Mouse (Mus musculus) limb, embryonic 13.5 days (tissue): ENCODE data around the gene Plcb1. TPM values are rescaled to one million over a fixed set of nuclear protein-coding genes. Genes with fewer than 3 reads are reported as not detected.

ENCODE experiments used
- ATAC-seq: fragments of 200-750 bp; cut with Nextera tagmentation; 2 replicates; pipeline ENCODE4 v1.8.0; 2017; ENCODE audit warnings: low read depth, moderate number of reproducible peaks, moderate TSS enrichment; ENCODE audit not compliant: low FRiP score
- H3K27ac ChIP-seq: fragments of 300-500 bp; sonication (generic); 2 replicates; pipeline ENCODE4 v1.5.1; 2015; ENCODE audit warnings: inconsistent platforms, mild to moderate bottlenecking, moderate library complexity
- H3K27me3 ChIP-seq: fragments of 300-500 bp; sonication (generic); 2 replicates; pipeline ENCODE4 v1.6.1; 2015; ENCODE audit warnings: mild to moderate bottlenecking, inconsistent platforms
- H3K36me3 ChIP-seq: fragments of 300-500 bp; sonication (generic); 2 replicates; pipeline ENCODE4 v1.6.1; 2015; ENCODE audit warnings: inconsistent platforms, mild to moderate bottlenecking, moderate library complexity
- H3K4me1 ChIP-seq: fragments of 300-500 bp; sonication (generic); 2 replicates; pipeline ENCODE4 v1.6.1; 2015; ENCODE audit warnings: inconsistent platforms
- H3K4me2 ChIP-seq: fragments of 300-500 bp; sonication (generic); replicated peaks from 2 replicates; pipeline ENCODE4 v1.6.1; 2015; ENCODE audit warnings: inconsistent platforms, mild to moderate bottlenecking, moderate library complexity
- H3K4me3 ChIP-seq: fragments of 300-500 bp; sonication (generic); 2 replicates; pipeline ENCODE4 v1.5.1; 2015; ENCODE audit warnings: moderate library complexity, mild to moderate bottlenecking, inconsistent platforms
- H3K9ac ChIP-seq: fragments of 300-500 bp; sonication (generic); 2 replicates; pipeline ENCODE4 v1.6.1; 2015; ENCODE audit warnings: mild to moderate bottlenecking, inconsistent platforms
- H3K9me3 ChIP-seq: fragments of 300-500 bp; sonication (generic); 2 replicates; pipeline ENCODE4 v1.6.1; 2016; ENCODE audit warnings: inconsistent platforms
- WGBS: fragments of 180-500 bp; shearing (Covaris S2); methylation state at CpG from one replicate; pipeline ENCODE4 v1.1.7; 2015; 5-methylcytosine and 5-hydroxymethylcytosine counted together
- polyA plus RNA-seq: library from polyadenylated mRNA; unstranded; fragments of >200 nt; fragmentation: Nextera tagmentation; extraction: Ambion mirVana; gene quantifications from 2 replicates; pipeline ENCODE4 v1.2.1, GENCODE M21; 2015

Plcb1 gene
- polyA plus RNA-seq, 1 experiment from 2014 or later, result 15.5 TPM

DNA sequence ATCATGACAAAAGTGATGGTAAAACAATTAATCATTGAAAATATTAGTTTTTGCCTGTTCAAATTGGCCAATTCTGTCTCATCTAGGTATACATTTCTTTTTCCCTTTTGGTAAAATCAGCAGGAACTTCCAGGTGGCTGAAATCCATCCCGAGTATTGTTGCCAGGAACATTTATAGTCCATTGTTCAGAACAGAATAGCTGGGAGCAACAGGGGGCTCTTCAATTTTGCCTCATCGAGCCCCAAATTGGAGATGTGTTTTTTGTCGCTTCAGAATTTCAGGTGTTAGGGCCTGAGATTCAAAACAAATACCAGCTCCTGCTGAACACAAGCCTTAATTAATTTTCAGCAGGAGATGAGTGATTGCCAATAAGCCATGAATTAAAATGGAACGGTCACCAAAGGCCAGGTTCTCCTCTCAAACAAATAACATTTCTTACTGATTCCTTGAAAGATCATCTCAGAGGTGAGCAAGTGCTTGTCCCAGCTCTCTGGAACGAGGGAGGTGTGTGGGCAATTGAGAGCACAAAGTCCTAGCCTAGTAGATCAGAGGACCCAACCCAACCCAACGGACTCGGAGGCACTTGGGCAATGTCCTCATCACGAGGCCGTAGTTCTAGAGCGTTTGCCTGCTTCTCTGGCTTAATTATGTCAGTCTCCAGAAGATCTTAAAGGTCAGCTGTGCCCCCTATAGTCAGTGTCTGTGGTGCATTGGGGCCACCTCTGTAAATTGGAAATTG is 136.9 kb downstream of the Plcb1 start:
- H3K27ac ChIP-seq, result no peak overlapping the region
- H3K4me2 ChIP-seq, result no peak overlapping the region
- H3K9me3 ChIP-seq, result no peaks in the 10 kb centered on the region
- H3K4me1 ChIP-seq, result 0 out of 2 replicates have a peak, but pooled peaks cover 5% of the 10 kb centered on the region
- H3K9ac ChIP-seq, result no peak overlapping the region
- ATAC-seq, result no peak
- WGBS, result 82% methylated on average over 10 of the region's 10 CpGs
- no peak overlapping the region for H3K4me3 ChIP-seq
- H3K27me3 ChIP-seq, result no peaks in the 10 kb centered on the region
- no peaks in the 10 kb centered on the region for H3K36me3 ChIP-seq

DNA sequence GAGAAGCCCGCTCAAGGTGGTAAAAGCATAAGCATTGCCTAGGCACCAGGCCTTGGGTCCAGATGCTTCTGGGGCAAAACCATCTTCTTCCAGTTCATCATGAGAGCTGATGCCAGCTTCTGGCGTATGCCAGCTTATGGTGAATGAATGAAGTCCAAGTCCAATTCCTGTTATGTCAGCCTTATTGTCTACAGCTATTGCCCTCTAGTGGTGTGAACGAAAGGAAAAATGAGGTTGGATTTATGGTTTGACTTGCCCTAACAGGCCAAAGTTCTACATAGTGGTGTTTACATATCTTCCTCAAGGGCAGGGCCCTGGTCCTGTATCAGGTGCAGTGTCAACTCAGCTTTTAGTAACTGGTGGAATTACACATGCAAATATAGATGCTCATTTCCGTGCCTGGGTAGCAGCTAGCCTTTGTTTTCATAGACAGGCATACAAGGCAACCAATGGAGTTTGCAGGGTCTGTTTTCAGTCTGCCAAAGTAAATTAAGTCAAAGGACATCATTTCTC is 138.3 kb downstream of the Plcb1 start:
- H3K9me3 ChIP-seq, result no peaks in the 10 kb centered on the region
- WGBS, result 93% methylated on average over 4 of the region's 4 CpGs
- no peak overlapping the region for H3K9ac ChIP-seq
- H3K4me2 ChIP-seq, result no peak overlapping the region
- ATAC-seq, result no peak
- H3K27ac ChIP-seq, result no peak overlapping the region
- 0 out of 2 replicates have a peak, but pooled peaks cover 5% of the 10 kb centered on the region for H3K4me1 ChIP-seq
- no peaks in the 10 kb centered on the region for H3K36me3 ChIP-seq
- no peak overlapping the region for H3K4me3 ChIP-seq
- H3K27me3 ChIP-seq, result no peaks in the 10 kb centered on the region

DNA sequence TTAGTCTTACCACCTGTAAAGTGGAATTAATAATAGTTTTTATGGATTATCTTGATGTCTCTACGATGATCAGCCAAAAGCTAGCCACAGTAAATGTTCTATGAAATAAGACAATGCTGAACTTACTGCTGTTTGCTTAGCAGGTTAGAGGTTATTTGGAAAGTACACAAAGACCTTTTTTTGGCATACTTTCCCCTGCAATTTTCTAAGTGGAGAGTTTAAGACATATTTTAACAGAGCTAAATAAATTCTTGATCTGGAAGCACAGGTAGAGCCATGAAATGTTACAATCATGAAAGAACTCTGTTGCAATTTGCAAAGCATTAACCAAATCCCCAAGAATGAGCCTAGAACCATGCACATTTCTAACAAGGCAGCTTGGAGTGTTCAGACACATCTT is 140.4 kb downstream of the Plcb1 start:
- no peaks in the 10 kb centered on the region for H3K36me3 ChIP-seq
- no peak for ATAC-seq
- H3K9me3 ChIP-seq, result no peaks in the 10 kb centered on the region
- no peak overlapping the region for H3K4me2 ChIP-seq
- H3K4me1 ChIP-seq, result 0 out of 2 replicates have a peak, but pooled peaks cover 5% of the 10 kb centered on the region
- no peak overlapping the region for H3K27ac ChIP-seq
- H3K9ac ChIP-seq, result no peak overlapping the region
- 72% methylated on average over 1 of the region's 1 CpGs for WGBS
- H3K27me3 ChIP-seq, result no peaks in the 10 kb centered on the region
- H3K4me3 ChIP-seq, result no peak overlapping the region

DNA sequence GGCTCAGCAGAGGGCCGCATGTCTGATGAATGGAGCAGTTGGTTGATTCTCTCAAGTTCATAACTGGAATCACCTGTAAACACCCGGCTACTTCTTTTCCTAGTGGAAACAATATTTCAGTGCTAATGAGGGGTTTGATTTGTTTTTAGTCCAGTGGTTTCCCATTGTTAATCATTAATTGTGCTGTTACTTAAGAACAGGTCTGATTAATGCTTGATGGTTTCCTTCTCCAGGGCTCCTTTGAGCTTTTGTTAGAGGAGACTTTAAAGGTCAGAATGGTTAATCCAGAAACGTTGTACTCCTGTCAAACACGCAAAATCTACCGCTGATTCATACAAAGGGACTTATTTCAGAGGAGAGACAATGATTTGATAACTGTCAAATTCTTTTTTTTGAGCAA is 141.2 kb downstream of the Plcb1 start:
- H3K9ac ChIP-seq, result no peak overlapping the region
- no peak overlapping the region for H3K4me2 ChIP-seq
- H3K4me1 ChIP-seq, result 0 out of 2 replicates have a peak, but pooled peaks cover 5% of the 10 kb centered on the region
- 32% methylated on average over 5 of the region's 5 CpGs for WGBS
- no peaks in the 10 kb centered on the region for H3K9me3 ChIP-seq
- H3K4me3 ChIP-seq, result no peak overlapping the region
- no peaks in the 10 kb centered on the region for H3K27me3 ChIP-seq
- no peak for ATAC-seq
- no peak overlapping the region for H3K27ac ChIP-seq
- H3K36me3 ChIP-seq, result no peaks in the 10 kb centered on the region

DNA sequence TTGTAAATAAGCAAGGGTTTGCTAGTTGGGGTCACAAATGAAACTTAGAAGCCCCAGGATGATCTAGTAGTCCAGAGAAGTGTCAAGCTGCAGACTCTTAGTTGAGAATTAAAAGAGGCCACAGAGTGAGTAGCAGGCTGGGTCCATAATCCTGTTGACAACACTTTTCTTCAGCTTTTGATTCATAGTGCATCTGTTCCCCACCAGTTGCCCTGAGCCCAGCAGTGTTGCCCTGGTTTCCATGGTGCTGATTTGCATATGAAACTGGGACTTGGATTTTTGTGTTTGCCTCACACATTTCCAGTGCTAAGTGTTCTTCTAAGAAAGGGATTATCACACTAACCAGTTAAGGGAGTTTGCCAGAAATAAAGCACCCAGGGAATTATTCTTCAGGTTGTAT is 143.6 kb downstream of the Plcb1 start:
- H3K4me3 ChIP-seq, result no peak overlapping the region
- 0 out of 2 replicates have a peak, but pooled peaks cover 5% of the 10 kb centered on the region for H3K4me1 ChIP-seq
- no peak for ATAC-seq
- no peaks in the 10 kb centered on the region for H3K9me3 ChIP-seq
- no peak overlapping the region for H3K27ac ChIP-seq
- H3K9ac ChIP-seq, result no peak overlapping the region
- H3K4me2 ChIP-seq, result no peak overlapping the region
- H3K36me3 ChIP-seq, result no peaks in the 10 kb centered on the region
- H3K27me3 ChIP-seq, result no peaks in the 10 kb centered on the region

DNA sequence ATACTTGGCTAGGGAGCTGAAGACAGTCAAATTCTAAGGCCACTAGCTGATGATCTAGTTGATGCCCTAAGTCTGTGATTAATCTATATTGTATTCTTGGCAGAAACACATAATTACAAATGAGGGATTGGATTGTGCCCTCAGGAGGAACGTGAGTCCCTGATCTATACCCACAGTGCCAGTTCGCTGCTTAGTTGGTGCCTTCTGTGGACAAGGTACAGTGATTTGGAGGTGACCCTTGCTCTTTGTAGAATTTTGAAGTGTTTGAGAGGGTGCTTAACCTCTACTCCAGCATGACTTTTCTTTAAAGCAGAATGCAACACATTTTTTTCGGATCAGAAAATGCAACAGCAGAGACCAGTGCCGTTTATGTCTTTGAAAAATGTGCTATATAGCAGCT is 145.1 kb downstream of the Plcb1 start:
- WGBS, result 78% methylated on average over 4 of the region's 4 CpGs

DNA sequence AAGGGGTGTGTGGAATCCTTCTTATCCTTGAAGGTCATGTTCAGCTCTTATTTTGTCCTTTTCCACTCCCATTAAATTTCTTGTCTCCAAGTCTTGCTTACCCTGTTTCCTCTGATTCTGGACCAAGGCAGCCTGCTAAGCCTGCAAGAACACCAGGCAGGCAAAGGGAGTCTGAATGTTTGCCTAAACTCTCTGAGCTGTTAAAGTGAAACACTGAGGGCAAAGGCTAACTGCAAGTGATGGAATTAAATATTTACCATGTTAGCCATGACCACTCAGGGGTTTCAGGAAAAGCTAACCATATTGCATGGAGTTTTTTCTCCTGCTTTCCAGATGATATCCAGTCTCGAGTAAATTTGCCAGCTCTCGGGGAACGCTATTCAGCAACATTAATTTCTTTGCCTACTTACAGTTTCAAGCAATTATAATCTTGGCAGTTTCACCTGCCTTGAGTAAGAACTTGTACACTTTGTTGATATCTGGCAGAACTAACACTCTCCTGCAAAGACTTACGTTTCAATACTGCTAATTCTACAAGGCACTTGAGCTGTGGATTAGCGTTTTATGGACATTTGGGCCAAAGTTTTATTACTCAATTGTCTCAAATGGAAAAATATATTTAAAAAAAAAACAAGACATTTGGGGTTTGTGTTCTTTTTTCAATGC is 146.0 kb downstream of the Plcb1 start:
- Histone ChIP-seq H3K36me3 (no peaks in the 10 kb centered on the region), H3K4me1 (no peaks in the 10 kb centered on the region), H3K9me3 (no peaks in the 10 kb centered on the region), H3K9ac (no peak overlapping the region), H3K27ac (no peak overlapping the region), H3K27me3 (no peaks in the 10 kb centered on the region), H3K4me2 (no peak overlapping the region), H3K4me3 (no peak overlapping the region)
- WGBS, result 60% methylated on average over 5 of the region's 5 CpGs
- ATAC-seq, result no peak

More for the DNA sequence above, 145.1 kb downstream of the Plcb1 start:
- Histone ChIP-seq H3K4me1 (0 out of 2 replicates have a peak, but pooled peaks cover 5% of the 10 kb centered on the region), H3K4me3 (no peak overlapping the region), H3K4me2 (no peak overlapping the region), H3K9me3 (no peaks in the 10 kb centered on the region), H3K27ac (no peak overlapping the region), H3K36me3 (no peaks in the 10 kb centered on the region), H3K9ac (no peak overlapping the region), H3K27me3 (no peaks in the 10 kb centered on the region)
- ATAC-seq, result no peak

DNA sequence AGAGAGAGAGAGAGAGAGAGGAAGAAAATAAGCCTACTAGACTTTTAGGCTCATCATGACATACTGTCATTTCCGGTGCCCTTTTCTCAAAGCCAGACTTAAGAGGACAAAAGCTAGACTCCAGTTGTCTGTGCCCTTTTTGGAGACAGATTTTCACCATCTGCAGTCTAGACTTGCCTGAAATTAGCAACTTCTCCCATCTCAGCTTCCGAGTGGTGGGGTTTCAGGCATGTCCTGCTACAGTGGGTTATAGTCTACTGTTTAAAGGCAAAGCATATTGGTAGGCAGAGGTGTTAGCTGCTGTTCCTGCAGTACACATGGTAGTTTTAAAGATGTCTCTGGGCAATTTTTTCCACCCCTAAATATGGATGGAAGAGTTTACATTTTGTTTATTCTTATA is 149.6 kb downstream of the Plcb1 start:
- Histone ChIP-seq H3K9ac (no peak overlapping the region), H3K27me3 (no peaks in the 10 kb centered on the region), H3K36me3 (no peaks in the 10 kb centered on the region), H3K4me2 (no peak overlapping the region), H3K4me1 (peaks cover 6% of the 10 kb centered on the region; the same call in 1 of the 2 replicates), H3K27ac (no peak overlapping the region), H3K9me3 (no peaks in the 10 kb centered on the region), H3K4me3 (no peak overlapping the region)
- WGBS, result 95% methylated on average over 2 of the region's 2 CpGs
- ATAC-seq, result no peak

DNA sequence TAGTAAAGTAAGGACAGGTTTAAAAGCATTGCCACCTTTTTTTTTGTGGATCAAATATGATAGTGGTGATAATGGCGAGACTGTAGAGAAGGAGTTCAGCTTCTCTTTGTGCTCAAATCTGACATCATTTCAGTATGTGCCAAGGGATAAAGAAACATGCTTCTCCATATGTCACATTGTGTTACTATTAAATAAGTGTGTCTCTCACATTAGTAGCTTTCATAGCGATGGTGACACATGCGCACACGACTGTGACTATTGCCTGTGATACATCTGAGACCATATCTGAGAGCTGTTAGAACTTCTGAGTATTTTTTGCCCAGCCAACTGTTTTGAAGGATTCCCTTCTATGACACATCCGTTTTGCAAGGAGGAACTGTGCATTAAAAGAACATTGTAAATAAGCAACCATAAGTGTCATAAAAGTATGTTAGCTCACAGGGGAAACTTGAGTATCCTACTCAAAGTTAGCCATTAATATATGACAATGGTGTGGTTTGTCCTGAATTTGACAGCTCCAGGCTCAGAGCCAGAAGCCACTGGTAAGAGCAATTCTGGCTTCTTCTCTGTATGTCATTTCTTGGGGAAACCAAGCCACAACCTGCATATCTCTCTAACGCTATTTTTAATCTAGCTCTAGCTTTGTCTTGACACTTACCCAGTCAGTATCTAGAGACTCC is 150.2 kb downstream of the Plcb1 start:
- H3K9me3 ChIP-seq, result no peaks in the 10 kb centered on the region
- H3K27me3 ChIP-seq, result no peaks in the 10 kb centered on the region
- no peak overlapping the region for H3K4me2 ChIP-seq
- ATAC-seq, result no peak
- H3K27ac ChIP-seq, result no peak overlapping the region
- peaks cover 6% of the 10 kb centered on the region; the same call in 1 of the 2 replicates for H3K4me1 ChIP-seq
- H3K4me3 ChIP-seq, result no peak overlapping the region
- H3K36me3 ChIP-seq, result no peaks in the 10 kb centered on the region
- WGBS, result 84% methylated on average over 6 of the region's 6 CpGs
- H3K9ac ChIP-seq, result no peak overlapping the region

DNA sequence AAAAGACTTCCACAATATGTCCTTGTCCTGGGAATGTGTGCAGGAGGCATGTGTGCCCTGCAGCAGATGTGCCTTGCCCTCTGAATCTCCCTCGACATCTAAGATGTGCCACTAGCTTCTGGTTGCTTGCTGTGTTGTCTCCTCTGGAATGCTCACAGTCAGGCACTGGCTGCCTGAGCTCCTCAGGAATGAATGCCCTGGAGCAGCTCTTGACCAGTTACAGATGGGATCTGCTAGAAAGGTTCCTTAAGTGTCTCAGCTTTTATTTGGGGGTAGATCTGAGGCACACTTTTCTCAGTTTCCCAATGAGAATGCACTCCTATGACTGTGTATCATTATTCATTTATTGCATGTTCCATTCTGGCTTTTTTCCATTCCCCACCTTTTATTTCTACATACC is 151.8 kb downstream of the Plcb1 start:
- Histone ChIP-seq H3K4me2 (no peak overlapping the region), H3K27me3 (no peaks in the 10 kb centered on the region), H3K36me3 (no peaks in the 10 kb centered on the region), H3K27ac (no peak overlapping the region), H3K4me3 (no peak overlapping the region), H3K9me3 (no peaks in the 10 kb centered on the region), H3K9ac (no peak overlapping the region), H3K4me1 (peaks cover 6% of the 10 kb centered on the region; the same call in 1 of the 2 replicates)
- ATAC-seq, result no peak
- 24% methylated on average over 1 of the region's 1 CpGs for WGBS

DNA sequence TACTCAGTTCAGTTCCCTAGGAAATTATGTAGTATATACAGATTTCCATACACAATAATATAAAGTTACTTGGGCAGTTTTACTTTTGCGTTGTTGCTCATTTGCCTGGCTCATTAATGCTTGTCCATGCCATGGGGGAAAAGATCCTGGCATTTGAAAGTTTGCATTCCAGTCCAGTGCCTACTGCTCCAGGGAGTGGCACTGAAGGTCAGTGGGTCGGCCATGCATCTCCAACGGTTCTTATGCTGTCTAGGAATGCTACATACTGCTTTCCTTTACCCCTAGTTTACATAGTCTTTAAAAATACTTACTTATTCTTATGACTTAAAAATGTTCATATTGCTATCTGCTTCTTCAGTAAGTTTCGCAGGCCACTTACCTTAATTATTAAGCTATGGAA is 156.2 kb downstream of the Plcb1 start:
- H3K4me2 ChIP-seq, result no peak overlapping the region
- 85% methylated on average over 4 of the region's 4 CpGs for WGBS
- ATAC-seq, result no peak

DNA sequence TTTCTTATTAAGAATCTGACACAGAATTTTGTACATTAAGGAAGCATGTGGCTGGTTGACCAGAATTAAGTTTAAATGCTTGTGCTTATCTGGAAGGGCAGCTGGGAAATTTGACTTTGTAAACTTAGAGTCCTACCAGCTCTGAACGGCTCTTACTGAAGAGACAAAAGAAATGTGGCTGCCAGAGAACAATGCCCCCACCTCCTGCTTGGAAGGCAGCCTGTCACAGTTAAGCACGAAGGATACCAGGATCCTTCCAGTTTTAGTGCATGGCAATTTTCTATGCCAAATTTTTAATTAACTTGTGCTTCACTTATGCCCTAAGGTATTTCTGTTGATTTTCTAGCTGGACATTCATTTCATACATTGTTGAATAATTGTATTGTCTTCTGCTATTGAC is 157.1 kb downstream of the Plcb1 start:
- ATAC-seq, result no peak
- Histone ChIP-seq H3K4me3 (no peak overlapping the region), H3K4me2 (no peak overlapping the region), H3K27ac (no peak overlapping the region), H3K36me3 (no peaks in the 10 kb centered on the region), H3K9me3 (no peaks in the 10 kb centered on the region), H3K4me1 (0 out of 2 replicates have a peak, but pooled peaks cover 1% of the 10 kb centered on the region), H3K27me3 (no peaks in the 10 kb centered on the region), H3K9ac (no peak overlapping the region)
- WGBS, result 54% methylated on average over 2 of the region's 2 CpGs

More for the DNA sequence above, 156.2 kb downstream of the Plcb1 start:
- no peak overlapping the region for H3K4me3 ChIP-seq
- peaks cover 6% of the 10 kb centered on the region; the same call in 1 of the 2 replicates for H3K4me1 ChIP-seq
- no peak overlapping the region for H3K27ac ChIP-seq
- H3K36me3 ChIP-seq, result no peaks in the 10 kb centered on the region
- H3K27me3 ChIP-seq, result no peaks in the 10 kb centered on the region
- H3K9me3 ChIP-seq, result no peaks in the 10 kb centered on the region
- H3K9ac ChIP-seq, result no peak overlapping the region
